Mouse (Mus musculus): ENCODE results near the gene Cdyl.
A peak's percentile ranks its signal among the peaks of the same experiment; 100 is the strongest.

Gene Cdyl

DNA sequence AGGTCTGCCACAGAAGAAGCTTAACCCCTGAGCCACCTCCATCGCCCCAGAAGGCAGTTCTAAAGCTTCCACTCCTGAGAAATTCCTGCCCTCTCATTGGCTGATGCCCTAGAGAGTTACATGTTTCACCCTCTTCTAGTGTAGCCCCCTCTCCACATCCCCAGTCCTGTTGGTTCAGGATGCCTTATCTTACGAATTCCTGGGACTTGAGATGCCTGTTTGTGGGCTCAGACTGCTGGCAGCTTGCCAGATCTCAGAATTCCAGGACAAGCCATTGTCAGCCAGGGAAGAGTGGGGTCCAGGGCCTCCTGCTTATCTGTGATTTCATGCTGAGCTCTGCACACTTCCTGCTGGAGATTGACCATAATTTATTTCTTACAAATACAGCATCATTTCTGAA lies 106.2 kb downstream of the Cdyl start:
- DNase-seq: peak; percentile 37

DNA sequence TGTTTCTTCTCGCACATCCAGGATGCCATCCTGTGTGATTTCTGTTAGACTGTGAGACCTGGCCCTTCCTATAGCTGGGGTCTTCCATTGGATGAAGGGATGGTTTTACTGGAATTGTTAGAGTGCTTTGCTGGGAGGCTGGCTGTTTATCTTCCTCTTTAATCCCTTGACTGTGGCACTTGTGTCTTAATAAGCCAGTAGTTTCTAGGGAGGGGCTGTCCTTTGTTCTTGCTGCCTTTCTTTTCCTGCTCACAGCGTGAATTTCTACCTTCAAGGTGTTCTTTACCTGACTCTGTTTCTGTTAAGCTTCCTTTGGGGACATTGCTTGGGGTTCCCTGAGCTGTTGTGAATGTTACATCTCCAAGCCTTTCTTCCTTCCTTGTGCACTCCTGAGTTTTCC lies 110.0 kb downstream of the Cdyl start:
- no peak for DNase-seq

DNA sequence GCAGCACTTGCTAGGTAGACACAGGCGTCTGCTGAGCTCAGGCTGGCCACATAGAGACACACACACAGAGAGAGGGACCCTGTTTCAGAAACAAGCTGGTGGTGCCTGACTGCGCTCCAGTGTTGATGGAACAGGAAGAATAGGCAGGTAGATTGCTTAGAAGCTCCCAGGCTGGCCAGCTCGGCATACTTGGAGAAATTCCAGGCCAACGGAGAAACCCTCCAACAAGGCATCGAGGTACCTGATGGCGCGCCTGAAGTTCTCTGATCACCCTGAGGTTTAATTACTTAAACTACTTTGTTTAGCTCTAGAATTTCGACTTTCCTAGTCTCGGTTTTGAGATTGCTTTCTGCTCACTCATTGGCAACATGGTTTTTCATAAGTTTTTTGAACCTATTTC lies 110.8 kb downstream of the Cdyl start:
- DNase-seq: no peak

DNA sequence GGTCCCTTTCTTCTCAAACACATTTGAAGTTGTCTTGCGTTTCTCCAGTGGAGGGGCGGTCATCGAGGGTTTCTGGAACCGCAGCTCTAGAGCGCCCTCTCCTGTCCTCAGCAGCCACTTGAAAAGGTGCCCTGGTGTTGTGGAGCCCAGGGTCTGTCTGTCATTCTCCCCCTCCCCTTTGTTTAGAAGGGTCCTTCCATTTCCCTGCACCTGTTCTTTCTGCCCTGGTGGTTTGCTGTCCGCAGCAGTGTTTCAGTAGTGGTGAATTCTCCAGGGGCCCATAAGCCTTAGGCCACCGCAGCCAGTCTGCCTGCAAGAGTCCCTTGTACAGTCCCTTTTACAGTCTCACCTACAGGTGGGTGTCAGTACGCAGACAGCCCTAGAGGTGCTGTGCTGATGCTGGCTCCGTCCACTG lies 112.3 kb downstream of the Cdyl start:
- peak; percentile 48 for DNase-seq

DNA sequence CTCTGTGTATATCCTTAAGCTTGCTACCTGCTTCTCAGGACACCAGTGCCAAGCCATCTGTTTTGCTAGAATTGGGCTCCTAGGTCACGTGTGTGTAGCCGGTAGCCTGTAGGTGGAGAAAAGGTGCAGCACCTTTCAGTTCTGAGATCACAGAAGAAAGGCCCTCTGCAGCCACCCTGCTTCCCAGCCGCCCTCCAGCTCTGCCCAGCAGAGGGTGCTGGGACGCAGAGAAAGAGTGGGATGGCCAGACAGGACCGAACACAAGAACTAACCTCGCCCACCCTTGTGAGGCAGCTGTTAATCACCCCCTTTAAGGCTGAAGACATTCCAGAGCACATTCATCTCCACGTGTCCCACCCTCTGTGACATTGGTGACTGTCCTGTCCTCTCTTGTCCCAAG lies 114.1 kb downstream of the Cdyl start:
- peak; percentile 41 for DNase-seq

DNA sequence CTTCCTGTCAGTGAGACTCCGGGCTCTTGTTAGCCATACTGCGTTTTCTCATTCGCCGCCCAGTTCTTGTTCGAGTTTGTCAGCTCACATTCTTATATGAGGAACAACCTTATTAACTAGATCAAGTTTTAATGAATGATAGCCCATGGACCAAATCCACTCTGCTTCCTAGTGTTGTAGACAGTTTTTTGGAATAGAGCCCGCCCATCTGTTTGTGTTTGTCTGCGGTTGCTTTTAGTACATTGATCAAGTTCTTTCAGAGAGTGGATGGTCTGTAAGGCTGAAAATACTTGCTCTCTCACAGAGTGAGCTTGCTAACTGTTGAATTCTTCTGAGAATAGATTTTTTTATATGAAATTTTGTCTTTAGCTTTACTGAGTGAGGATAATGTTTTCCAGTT lies 116.5 kb downstream of the Cdyl start:
- peak; percentile 41 for DNase-seq

DNA sequence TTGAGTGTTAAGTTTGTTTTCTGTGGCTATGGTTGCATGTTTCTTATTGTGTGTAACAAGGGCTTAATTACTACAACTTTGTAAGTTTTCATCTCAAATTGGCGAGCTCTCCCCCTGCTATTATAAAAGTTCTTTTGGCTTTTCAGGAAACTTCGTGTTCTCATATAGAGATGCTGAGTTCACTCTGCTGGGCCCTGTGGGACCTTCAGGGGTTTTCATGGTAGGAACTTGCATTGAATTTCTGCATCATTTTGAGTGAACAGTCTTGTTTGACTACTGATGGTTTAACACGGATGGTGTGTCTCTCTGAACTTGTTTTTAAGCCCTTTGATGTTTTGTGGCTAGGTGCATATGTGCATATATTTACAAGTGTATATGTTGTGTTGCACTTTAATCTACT lies 121.1 kb downstream of the Cdyl start:
- DNase-seq: no peak

DNA sequence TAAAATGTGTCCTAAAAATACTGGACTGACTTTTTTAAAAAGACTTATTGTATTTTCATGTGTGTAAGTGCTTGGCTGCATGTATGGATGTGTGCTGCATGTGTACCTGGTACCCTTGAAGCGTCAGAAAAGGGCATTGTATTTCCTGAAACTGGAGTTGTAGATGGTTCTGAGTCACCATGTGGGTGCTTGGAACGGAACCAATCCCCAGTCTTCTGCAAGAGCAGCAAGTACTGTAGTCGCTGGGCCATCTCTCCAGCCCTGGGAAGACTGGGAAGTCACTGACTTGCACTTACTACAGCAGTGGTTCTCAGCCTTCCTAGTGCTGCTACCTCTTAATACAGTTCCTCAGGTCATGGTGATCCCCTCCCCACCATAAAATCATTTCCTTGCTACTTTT lies 122.1 kb downstream of the Cdyl start:
- DNase-seq: no peak

DNA sequence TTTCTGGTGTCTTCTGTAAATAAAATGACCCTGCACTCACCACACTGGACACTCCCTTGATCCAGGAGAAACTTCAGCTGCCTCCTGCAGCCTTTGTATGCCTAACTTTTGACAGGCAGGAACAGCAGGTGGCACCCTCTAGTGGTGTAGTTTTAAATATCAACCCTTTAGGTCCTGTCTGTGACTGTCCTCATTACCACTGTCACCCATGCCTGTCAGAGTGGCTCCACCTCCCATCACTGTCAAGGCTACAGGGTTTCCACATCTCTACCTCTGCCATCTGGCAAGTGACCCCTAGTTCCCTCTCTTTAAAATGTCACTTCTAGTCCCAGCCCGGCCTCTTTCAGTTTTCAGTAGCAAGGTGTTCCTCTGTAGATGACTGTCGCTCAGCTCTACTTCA lies 123.3 kb downstream of the Cdyl start:
- peak; percentile 48 for DNase-seq

DNA sequence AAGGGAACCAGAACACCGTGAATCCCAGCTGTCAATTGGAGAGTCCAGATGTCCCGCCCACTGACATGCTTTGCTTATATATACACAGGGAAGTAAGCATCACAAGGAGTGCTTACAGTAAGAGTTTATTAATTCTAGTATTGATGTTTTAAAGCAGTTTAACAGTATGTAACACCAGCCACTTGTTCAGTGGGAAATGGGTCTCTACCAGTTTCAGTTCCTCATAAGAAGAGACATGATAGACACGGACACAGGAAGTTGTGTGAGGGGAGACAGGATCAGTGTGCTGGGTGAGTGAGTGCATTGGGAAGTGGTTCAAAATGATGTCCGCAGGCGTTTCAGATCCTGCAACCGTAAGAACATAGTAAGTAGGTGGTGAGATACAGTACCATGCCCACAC lies 123.9 kb downstream of the Cdyl start:
- DNase-seq: no peak

DNA sequence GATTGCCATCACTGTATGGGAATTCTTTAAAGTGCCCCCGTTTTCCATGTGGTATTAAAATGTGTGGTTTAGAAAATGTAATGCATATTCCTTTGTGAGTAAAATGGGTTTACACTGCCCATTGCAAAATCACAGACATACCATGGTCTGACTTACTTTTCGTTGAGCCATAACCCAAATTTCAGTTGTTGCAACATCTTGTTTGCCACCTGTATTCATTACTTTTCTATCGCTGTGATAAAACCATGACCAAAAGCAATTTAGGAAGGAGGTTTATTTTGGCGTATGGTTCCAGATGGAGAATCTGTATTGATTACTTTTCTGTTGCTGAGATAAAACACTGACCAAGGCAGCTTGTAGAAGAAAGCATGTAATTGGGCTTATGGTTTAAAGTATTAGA lies 124.6 kb downstream of the Cdyl start:
- DNase-seq: no peak

DNA sequence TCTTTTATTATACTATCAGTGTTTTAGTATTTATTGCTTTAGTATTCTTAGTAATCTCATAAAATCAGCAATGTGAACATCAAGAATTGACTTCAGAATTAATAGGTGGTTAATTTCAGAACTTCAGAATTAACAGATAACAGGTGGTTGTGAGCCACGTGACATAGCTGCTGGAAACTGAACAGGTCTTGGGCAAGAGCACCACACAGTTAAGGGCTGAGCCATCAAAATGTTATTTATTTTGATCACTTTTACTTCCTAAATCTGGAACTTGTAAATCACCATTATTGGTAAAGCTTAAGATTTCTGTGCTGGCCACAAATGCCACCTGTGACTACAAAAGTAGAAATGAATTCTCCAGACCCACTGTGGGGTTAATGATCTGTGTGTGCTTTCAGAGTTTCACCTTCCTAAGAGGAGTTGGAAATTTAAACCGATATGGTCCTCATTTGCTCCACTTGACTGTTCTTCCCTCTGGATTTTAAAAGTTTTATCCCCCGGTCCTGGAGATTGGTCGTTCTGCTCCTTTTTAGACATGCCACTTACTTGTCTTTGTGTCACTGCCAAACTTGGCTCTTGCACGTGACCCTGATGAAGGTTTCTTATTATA lies 125.8 kb downstream of the Cdyl start:
- DNase-seq: no peak

DNA sequence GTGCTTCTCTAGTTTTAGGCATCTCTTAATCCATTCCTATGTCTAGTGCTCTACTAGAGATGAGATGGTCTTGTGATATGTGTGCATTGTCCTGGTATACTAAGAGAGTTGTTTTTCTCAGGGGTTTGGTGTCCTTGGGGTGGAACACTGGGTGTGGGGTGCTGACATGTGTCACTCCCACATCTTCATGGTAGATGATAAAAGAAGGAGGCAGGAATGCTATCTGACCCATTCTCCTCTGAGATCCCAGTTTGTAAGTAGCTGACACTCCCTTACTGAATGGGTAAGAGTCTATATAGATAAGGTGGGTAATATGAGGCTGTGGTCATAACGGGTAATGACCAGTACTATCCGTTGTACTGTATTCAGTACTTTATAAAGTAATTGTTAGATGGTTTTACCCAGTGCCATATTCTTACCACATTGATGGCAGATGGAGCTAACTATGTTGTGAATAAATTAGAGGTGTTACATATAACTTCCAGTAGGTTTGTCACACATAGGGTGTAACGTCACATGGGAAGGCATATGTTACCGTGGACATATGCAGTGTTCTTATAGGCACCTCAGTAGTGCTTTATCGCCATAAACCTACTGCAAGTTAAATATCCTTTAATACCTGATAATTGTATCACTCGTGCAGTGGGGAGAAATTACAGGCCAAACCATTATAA lies 127.2 kb downstream of the Cdyl start:
- no peak for DNase-seq

DNA sequence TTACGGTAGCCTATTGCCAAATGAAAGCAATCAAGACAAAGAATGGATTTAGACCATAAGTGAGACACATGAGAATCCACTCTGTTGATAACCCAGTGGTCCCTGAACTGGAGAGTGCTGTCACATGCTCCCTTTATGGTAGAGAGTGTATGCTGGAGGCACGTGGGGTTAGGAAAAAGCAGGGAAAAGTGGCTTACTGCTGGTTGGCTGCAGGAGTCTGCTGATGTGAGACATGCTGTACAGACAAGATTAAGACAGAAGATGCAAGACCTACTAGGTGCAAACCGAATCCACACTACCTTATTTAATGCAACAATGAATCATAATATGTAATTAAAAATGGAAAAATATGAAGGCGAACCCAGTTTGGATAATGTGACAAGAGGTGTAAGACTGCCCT lies 129.9 kb downstream of the Cdyl start:
- no peak for DNase-seq

DNA sequence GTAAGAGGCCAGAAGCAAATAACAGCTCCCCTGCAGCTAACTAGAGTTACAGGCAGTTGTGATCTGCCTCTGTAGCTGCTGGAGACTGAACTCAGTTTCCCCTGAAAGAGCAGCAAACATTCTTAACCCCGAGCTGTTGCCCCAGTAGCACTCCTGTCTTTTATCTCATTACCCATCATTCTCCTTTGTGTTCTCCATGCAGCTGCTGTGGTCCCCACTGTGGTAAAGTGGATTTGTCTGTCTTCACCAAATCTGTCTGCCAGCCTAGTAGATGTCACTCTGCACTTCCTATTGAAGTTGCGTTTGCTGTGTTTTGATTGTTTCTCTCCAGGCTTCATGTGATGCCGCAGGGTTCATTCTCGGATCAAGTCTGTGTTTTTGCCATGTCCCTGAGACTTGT lies 130.8 kb downstream of the Cdyl start:
- DNase-seq: no peak

DNA sequence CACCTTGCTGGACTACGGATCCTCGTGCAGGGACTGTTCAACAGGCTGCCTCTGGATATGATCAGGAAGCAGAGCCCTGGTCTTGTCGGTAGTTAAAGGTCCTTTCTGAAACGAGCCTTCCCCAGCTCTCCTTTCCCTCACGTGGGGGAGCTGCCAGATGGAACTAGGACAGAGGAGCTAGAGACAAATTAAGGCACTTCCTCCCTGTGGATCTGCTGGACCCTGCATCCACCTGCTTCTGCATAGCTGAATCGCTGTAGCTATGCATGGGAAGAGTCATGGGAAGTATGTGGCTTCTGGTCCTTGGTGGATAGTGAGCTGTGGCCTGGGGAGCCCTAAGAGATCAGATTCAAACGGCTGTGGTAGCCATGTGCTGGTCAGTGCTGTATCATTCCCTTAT lies 134.7 kb downstream of the Cdyl start:
- DNase-seq: no peak

DNA sequence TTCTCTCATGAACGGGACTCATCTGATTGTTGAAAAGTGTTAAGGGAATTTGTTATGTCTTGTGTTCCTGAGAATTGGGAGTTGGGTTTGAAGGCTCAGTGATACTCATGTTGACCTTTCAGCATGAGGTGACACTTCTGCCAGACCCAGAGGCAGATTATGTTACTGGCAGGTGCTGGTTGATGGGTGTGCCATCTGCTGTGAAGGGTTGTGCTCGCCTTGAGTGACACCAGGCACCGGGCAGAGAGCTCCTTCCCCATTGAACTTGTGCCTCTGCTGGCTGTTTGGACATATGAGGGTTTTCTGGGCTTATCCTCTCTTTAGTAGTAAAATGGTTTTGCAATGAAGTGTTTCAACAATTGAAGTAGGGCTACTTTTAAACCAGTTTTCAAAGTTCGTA lies 135.1 kb downstream of the Cdyl start:
- no peak for DNase-seq

DNA sequence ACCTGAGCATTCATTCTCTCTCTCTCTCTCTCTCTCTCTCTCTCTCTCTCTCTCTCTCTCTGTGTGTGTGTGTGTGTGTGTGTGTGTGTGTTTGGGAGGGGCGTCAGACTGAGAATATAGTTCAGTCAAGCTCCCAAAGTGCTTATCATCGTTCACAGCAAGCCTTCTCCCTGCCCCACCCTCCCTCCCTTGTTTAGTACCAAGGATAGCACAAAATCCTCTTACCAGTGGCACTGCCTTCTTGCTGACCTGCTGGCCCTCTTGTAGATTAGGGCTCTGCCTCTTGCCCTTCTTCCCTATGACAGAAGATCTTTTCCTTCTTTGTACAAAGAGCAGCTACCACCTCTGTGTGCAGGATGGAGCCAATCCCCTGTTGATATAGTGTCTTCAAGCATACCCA lies 136.3 kb downstream of the Cdyl start:
- DNase-seq: no peak

DNA sequence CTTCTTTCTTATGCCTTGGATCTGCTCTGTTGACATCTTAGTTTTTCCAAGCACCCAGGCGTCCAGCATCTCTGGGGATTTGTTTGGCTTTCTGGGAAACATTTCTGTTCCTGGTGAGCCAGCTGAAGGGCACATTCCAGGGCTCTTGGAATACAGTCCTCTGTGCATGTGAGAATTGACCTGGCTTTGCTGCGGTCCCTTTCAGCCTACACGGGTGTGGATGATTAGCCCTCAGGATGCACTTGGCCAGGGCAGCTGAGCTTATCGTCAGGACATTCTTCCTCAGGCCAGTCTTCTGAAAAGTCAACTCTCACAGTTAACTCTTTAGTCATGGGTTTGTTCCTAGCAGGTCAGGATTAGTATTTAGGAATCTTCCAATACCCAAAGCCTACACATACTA lies 136.7 kb downstream of the Cdyl start:
- DNase-seq: no peak

DNA sequence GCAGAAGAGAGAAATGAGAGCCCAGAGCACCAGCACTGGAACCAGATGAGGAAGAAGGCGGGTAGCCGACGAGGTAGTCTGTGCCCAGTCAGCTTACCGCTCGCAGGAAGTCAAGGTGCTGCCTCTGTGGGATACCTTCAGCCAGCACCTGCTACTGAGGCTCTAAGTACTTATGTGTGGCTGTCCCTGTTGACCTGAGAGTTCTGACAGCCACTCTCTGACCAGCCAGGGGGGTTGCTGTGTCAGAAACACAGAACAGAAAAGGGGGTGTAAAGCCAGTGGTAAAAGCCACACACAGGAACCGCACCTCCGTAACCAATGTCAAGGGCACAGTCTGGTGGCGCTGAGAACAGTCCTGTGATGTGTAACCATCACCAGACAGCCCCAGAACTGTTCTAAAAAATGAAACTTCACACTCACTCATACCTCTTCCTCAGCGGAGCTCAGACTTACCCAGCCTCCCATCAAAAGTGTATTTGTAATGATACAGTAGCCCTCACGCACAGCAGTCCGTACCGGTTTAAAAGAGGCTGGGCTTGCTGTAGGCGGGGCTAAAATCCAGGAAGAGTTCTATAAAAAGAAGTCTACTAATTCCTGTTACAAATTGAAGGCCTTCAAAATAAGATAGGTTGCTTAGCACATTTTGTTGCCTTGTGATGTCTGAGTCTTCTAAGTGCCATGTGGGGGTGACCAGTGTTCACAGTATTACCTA lies 138.3 kb downstream of the Cdyl start:
- DNase-seq: no peak

DNA sequence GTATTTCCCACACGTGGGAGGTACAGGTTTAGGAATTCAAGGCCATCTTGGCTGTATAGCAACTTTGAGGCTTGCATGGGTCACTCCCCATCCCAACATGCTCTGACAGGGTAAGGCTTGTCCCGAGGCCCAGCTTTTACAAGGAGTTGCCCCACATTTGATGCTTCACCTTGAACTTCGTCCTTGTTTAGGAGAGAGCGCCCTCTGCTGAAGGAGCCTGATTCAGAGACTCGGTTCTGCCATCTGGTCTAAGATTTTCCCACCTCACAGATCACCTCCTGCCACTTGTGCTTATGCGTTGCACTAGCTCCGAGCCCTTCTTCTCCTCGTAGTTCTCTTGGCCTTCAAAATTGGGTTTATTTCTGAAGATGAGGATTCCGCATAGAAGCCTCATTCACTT lies 139.0 kb downstream of the Cdyl start:
- DNase-seq: peak; percentile 66

DNA sequence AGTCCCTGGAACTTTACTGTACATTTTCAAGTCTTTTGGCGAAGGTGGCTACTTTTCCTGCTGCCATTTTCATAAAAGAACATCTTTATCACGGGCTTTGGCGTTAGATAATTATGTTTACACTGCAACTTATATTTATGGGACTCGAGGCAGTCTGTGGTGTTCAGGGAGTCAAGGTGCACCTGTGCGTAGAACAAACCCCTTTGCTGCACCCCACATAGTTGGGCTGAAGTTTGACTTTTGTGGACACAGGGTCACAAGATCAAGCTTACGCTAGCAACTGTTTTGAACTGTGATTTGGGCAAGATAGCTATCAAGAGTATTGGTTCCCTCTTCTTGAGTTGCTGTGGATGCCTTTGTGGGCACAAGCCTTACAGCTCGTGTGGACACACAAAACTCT lies 140.6 kb downstream of the Cdyl start:
- no peak for DNase-seq

DNA sequence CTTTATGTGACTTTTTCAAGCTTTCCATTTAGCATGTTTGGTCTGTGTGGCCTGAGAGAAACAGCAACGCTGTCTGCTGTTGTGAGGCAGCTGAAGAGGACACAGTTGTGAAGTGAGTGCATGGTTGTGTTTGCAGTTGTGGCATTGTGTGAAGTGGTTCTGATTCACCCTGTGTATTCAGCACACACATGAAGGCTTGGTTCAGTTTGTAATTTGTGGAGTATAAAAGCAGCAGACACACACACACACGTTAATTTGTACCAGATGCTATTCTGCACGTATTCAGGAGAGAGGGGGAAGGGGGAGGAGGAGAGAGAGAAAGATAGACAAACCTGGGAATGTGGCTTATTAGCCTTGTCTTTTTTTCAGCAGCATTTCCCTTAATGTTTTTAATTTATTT lies 146.1 kb downstream of the Cdyl start:
- DNase-seq: no peak

DNA sequence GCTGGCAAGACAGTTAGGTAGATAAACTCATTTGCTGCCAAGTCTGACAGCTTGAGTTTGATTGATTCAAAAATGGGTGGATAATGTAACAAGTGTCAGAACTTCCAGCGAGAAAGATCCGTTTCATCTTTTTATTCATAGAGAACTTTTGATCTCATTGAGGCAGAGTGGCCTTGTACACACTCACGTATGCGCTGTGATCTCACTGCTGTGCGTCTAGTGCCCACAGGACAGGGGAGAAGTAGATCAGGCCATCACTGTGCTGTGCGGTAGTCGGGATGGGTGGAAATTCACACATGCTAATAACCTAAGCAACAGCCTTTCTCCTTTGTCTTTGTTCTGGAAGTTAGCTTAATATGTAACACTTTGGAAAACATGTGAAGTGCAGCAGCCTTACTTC lies 146.5 kb downstream of the Cdyl start:
- no peak for DNase-seq

DNA sequence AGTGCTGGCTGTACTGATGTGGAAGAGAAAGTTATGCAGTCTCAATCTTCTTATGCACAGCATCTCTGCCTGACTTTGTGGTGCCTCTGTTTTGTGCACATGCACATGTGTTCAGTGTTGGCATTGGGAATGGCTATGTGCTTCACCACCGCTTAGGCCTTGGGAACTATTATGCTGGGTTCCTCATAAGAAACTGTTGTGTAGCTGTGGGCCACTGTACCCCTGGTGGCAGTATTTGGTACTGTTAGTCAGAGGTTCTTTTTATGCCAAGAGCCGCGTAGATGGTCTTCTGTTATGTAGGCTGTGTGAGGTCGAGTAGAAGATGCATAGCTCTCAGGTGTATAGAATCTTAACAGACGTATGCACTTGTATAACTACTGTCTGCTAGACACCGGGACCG lies 147.4 kb downstream of the Cdyl start:
- DNase-seq: no peak

Data from kidney, postnatal 10 days (tissue).